ENCODE assay signal across 8 mouse cellular contexts in genomic region chr11:3265291-3266078, GRCm38 (mm10). TPM values are rescaled to one million over a fixed set of nuclear protein-coding genes. Genes with fewer than 3 reads are reported as not detected.
DNase-seq lines count a peak whose midpoint lies in the region; ATAC-seq lines count a peak whose summit lies in the region.

No protein-coding gene starts in this region.

- H3K27ac ChIP-seq in kidney, embryonic 14.5 days (ENCODE audit: low read depth, low read length): peak overlapping the region; percentile 96
- H3K27ac ChIP-seq in forebrain, embryonic 10.5 days: peak overlapping the region; percentile 98
- H3K27ac ChIP-seq in kidney, embryonic 16.5 days (ENCODE audit: low read length): peak overlapping the region; percentile 95

- 2% methylated on average over 26 of the region's 26 CpGs for WGBS in kidney, embryonic 14.5 days
- 2% methylated on average over 26 of the region's 26 CpGs for WGBS in forebrain, embryonic 10.5 days
- 2% methylated on average over 26 of the region's 26 CpGs for WGBS in kidney, embryonic 16.5 days

- no peak for DNase-seq in kidney, adult 18-20 months
- peak; percentile 50 for DNase-seq in Muller cell, postnatal 12 days (ENCODE audit: inconsistent ontology term)
- peak; percentile 46 for DNase-seq in forebrain, embryonic 10.5 days (ENCODE audit: extremely low spot score, low spot score)
- no peak for DNase-seq in gastrocnemius, adult 18-20 months (ENCODE audit: low spot score)
- no peak for DNase-seq in right cerebral cortex, postnatal 4 days

- H3K36me3 ChIP-seq in kidney, embryonic 14.5 days (ENCODE audit: control insufficient read depth, insufficient read depth, low read length): peaks cover 31% of the 10 kb centered on the region
- H3K36me3 ChIP-seq in forebrain, embryonic 10.5 days (replicated peaks): peaks cover 43% of the 10 kb centered on the region
- peaks cover 29% of the 10 kb centered on the region for H3K36me3 ChIP-seq in kidney, embryonic 16.5 days (ENCODE audit: insufficient read depth, low read length)

- H3K4me2 ChIP-seq in kidney, embryonic 14.5 days (replicated peaks; ENCODE audit: low read depth, low read length): peak overlapping the region; percentile 67
- H3K4me2 ChIP-seq in kidney, embryonic 16.5 days (replicated peaks; ENCODE audit: low read depth, low read length): peak overlapping the region; percentile 64

- peaks cover 10% of the 10 kb centered on the region; the same call in 1 of the 2 replicates for H3K4me1 ChIP-seq in kidney, embryonic 14.5 days (ENCODE audit: control insufficient read depth, insufficient read depth, low read length)
- peaks cover 36% of the 10 kb centered on the region for H3K4me1 ChIP-seq in forebrain, embryonic 10.5 days
- peaks cover 19% of the 10 kb centered on the region for H3K4me1 ChIP-seq in kidney, embryonic 16.5 days (ENCODE audit: insufficient read depth, low read length)

- peak overlapping the region; percentile 98 for H3K9ac ChIP-seq in kidney, embryonic 14.5 days (ENCODE audit: low read depth, low read length)
- H3K9ac ChIP-seq in kidney, embryonic 16.5 days (replicated peaks; ENCODE audit: low read length): peak overlapping the region; percentile 99

- H3K9me3 ChIP-seq in kidney, embryonic 14.5 days (ENCODE audit: control insufficient read depth, low read length): no peaks in the 10 kb centered on the region
- H3K9me3 ChIP-seq in forebrain, embryonic 10.5 days: no peaks in the 10 kb centered on the region
- H3K9me3 ChIP-seq in kidney, embryonic 16.5 days (ENCODE audit: low read length): no peaks in the 10 kb centered on the region

- peak; percentile 14; the same call in 1 of the 2 replicates for ATAC-seq in kidney, embryonic 14.5 days (ENCODE audit: low FRiP score, low TSS enrichment)
- ATAC-seq in kidney, embryonic 16.5 days (ENCODE audit: low FRiP score, low TSS enrichment): no peak; the same call in 1 of the 2 replicates
- 0 out of 2 replicates have a peak, but pooled peaks have one; percentile 4 for ATAC-seq in monocyte, adult 5-6 weeks (replicated peaks; ENCODE audit: insufficient number of reproducible peaks, low FRiP score, low TSS enrichment, poor library complexity, severe bottlenecking)

- H3K4me3 ChIP-seq in kidney, embryonic 14.5 days (ENCODE audit: low read length): peak overlapping the region; percentile 94
- H3K4me3 ChIP-seq in forebrain, embryonic 10.5 days: peak overlapping the region; percentile 92
- peak overlapping the region; percentile 89 for H3K4me3 ChIP-seq in kidney, embryonic 16.5 days (ENCODE audit: low read length)

- H3K27me3 ChIP-seq in kidney, embryonic 14.5 days (ENCODE audit: control insufficient read depth, insufficient read depth, low read length): no peaks in the 10 kb centered on the region
- H3K27me3 ChIP-seq in forebrain, embryonic 10.5 days (ENCODE audit: poor library complexity, severe bottlenecking): no peaks in the 10 kb centered on the region
- H3K27me3 ChIP-seq in kidney, embryonic 16.5 days (ENCODE audit: insufficient read depth, low read length): no peaks in the 10 kb centered on the region

RNA-seq across cellular contexts. Expression of gene Drg1, which starts 0.7 kb away (rescaled TPM):
- 225 and 249 TPM in 2 replicates for polyA plus RNA-seq in kidney, embryonic 14.5 days (2014; fragmentation: Nextera tagmentation; extraction: Ambion mirVana)
- 335 and 338 TPM in 2 replicates for polyA plus RNA-seq in forebrain, embryonic 10.5 days (2016; fragmentation: Nextera tagmentation; extraction: Ambion mirVana)
- polyA plus RNA-seq in kidney, embryonic 16.5 days (2015; fragmentation: Nextera tagmentation; extraction: Ambion mirVana): 244 and 249 TPM in 2 replicates
- total RNA-seq in monocyte, adult 5-6 weeks (2017): 165 to 210 TPM (median 199 TPM) in 3 replicates
- 10 to 100 TPM; 44.5 to 45.0 TPM for total RNA-seq in gastrocnemius, adult 18-20 months (2021)

RNA-seq across cellular contexts. Expression of gene Patz1, which starts 23.2 kb away (rescaled TPM):
- polyA plus RNA-seq in kidney, embryonic 14.5 days (2014; fragmentation: Nextera tagmentation; extraction: Ambion mirVana): 55.9 and 76.6 TPM in 2 replicates
- polyA plus RNA-seq in forebrain, embryonic 10.5 days (2016; fragmentation: Nextera tagmentation; extraction: Ambion mirVana): 96.7 and 111 TPM in 2 replicates
- 49.5 and 57.0 TPM in 2 replicates for polyA plus RNA-seq in kidney, embryonic 16.5 days (2015; fragmentation: Nextera tagmentation; extraction: Ambion mirVana)
- total RNA-seq in monocyte, adult 5-6 weeks (2017): 14.9 to 26.0 TPM (median 20.6 TPM) in 3 replicates
- total RNA-seq in gastrocnemius, adult 18-20 months (2021): 10 to 100 TPM; 11.3 to 12.7 TPM

Comparison
In these comparisons a context has a peak if more than half of its experiments do, and no peak if none do; other contexts are left out.
1. DNase-seq: peak in Muller cell, postnatal 12 days (single experiment) and forebrain, embryonic 10.5 days (single experiment); none in kidney, adult 18-20 months (single experiment), gastrocnemius, adult 18-20 months (single experiment) and right cerebral cortex, postnatal 4 days (single experiment).
2. Peak in every context shown above with its lines, with median percentiles within 50 percentile points of each other: H3K27ac ChIP-seq and H3K4me3 ChIP-seq.